Mouse (Mus musculus) thymus, postnatal 10 days (tissue): ENCODE results near the gene Fhit.

Experiments used
- DNase-seq, 2 experiments: peaks; one replicate each; pipeline ENCODE4 v3.0.0; 2021; ENCODE audit warnings: low spot score in 2 of 2

Gene Fhit

GRCm38 (mm10) chr14:10509252-10509651, 652.6 kb downstream of the Fhit start:
- no peak for DNase-seq

GRCm38 (mm10) chr14:10507560-10507959, 654.3 kb downstream of the Fhit start:
- DNase-seq, result no peak

GRCm38 (mm10) chr14:10485798-10486197, 676.0 kb downstream of the Fhit start:
- DNase-seq, result no peak

GRCm38 (mm10) chr14:10482851-10483613, 678.8 kb downstream of the Fhit start:
- DNase-seq, result no peak

- no peak for DNase-seq
Measured at GRCm38 (mm10) chr14:10481370-10481769, 680.5 kb downstream of the Fhit start.

GRCm38 (mm10) chr14:10480681-10481080, 681.2 kb downstream of the Fhit start:
- no peak for DNase-seq

- peak; percentile 80 to 85 for DNase-seq
Measured at GRCm38 (mm10) chr14:10453001-10453861, 708.6 kb downstream of the Fhit start.

- DNase-seq, result no peak
Measured at GRCm38 (mm10) chr14:10452234-10452633, 709.6 kb downstream of the Fhit start.

GRCm38 (mm10) chr14:10445360-10445759, 716.5 kb downstream of the Fhit start:
- DNase-seq, result no peak

- no peak for DNase-seq
Measured at GRCm38 (mm10) chr14:10439007-10439749, 722.7 kb downstream of the Fhit start.

- DNase-seq, result no peak
Measured at GRCm38 (mm10) chr14:10436193-10436592, 725.6 kb downstream of the Fhit start.

- no peak for DNase-seq
Measured at GRCm38 (mm10) chr14:10432502-10432901, 729.3 kb downstream of the Fhit start.

- DNase-seq, result no peak
Measured at GRCm38 (mm10) chr14:10430396-10431000, 731.3 kb downstream of the Fhit start.

GRCm38 (mm10) chr14:10423499-10423898, 738.3 kb downstream of the Fhit start:
- no peak for DNase-seq

- DNase-seq, result no peak
Measured at GRCm38 (mm10) chr14:10422261-10422660, 739.6 kb downstream of the Fhit start.

- DNase-seq, result no peak
Measured at GRCm38 (mm10) chr14:10415068-10415467, 746.8 kb downstream of the Fhit start.

GRCm38 (mm10) chr14:10409306-10409962, 752.4 kb downstream of the Fhit start:
- DNase-seq, result no peak

- no peak for DNase-seq
Measured at GRCm38 (mm10) chr14:10405346-10405745, 756.5 kb downstream of the Fhit start.

- no peak for DNase-seq
Measured at GRCm38 (mm10) chr14:10367783-10368680, 793.8 kb downstream of the Fhit start.

- DNase-seq, result no peak
Measured at GRCm38 (mm10) chr14:10366808-10367207, 795.0 kb downstream of the Fhit start.
